Mouse (Mus musculus): ENCODE data around the gene Stat5b. TPM values are rescaled to one million over a fixed set of nuclear protein-coding genes. Genes with fewer than 3 reads are reported as not detected.
A peak's percentile ranks its signal among the peaks of the same experiment; 100 is the strongest.

The Stat5b gene
- total RNA-seq, 4 experiments from 2014 or later = 136 to 186 (median 155) TPM

- DNase-seq (ENCODE audit: low spot score in 2 of 2) = no peak
Observed at GRCm38 (mm10) chr11:100870256-100870967, 19.9 kb upstream of the Stat5b start.

GRCm38 (mm10) chr11:100865618-100866017, 15.1 kb upstream of the Stat5b start:
- DNase-seq (ENCODE audit: low spot score in 2 of 2) = no peak

GRCm38 (mm10) chr11:100863141-100863540, 12.6 kb upstream of the Stat5b start:
- DNase-seq (ENCODE audit: low spot score in 2 of 2) = no peak

GRCm38 (mm10) chr11:100861836-100862235, 11.3 kb upstream of the Stat5b start:
- DNase-seq (ENCODE audit: low spot score in 2 of 2) = no peak

GRCm38 (mm10) chr11:100861335-100861734, 10.8 kb upstream of the Stat5b start:
- no peak for DNase-seq (ENCODE audit: low spot score in 2 of 2)

GRCm38 (mm10) chr11:100860198-100861048, 9.9 kb upstream of the Stat5b start:
- peak; percentile 75 to 85 for DNase-seq (ENCODE audit: low spot score in 2 of 2)

- no peak for DNase-seq (ENCODE audit: low spot score in 2 of 2)
Observed at GRCm38 (mm10) chr11:100859579-100860075, 9.1 kb upstream of the Stat5b start.

- peak; percentile 70 to 78 for DNase-seq (ENCODE audit: low spot score in 2 of 2)
Observed at GRCm38 (mm10) chr11:100858935-100859578, 8.5 kb upstream of the Stat5b start, which contains the start of gene Stat5a. Gene Stat5a (plus strand): TSS chr11:100859351.

GRCm38 (mm10) chr11:100857960-100858359, 7.4 kb upstream of the Stat5b start:
- DNase-seq (ENCODE audit: low spot score in 2 of 2) = no peak

GRCm38 (mm10) chr11:100855178-100855577, 4.7 kb upstream of the Stat5b start:
- DNase-seq (ENCODE audit: low spot score in 2 of 2) = no peak

- DNase-seq (ENCODE audit: low spot score in 2 of 2) = no peak
Observed at GRCm38 (mm10) chr11:100854268-100854667, 3.7 kb upstream of the Stat5b start.

- DNase-seq (ENCODE audit: low spot score in 2 of 2) = no peak
Observed at GRCm38 (mm10) chr11:100853018-100853417, 2.5 kb upstream of the Stat5b start.

GRCm38 (mm10) chr11:100852088-100852487, 1.6 kb upstream of the Stat5b start:
- no peak for DNase-seq (ENCODE audit: low spot score in 2 of 2)

- peak; percentile 53 to 57 for DNase-seq (ENCODE audit: low spot score in 2 of 2)
Observed at GRCm38 (mm10) chr11:100850778-100851528, 429 bp upstream of the Stat5b start.

GRCm38 (mm10) chr11:100849456-100850037, 977 bp downstream of the Stat5b start:
- DNase-seq (ENCODE audit: low spot score in 2 of 2) = no peak

- DNase-seq (ENCODE audit: low spot score in 2 of 2) = no peak
Observed at GRCm38 (mm10) chr11:100848789-100849379, 1.6 kb downstream of the Stat5b start.

GRCm38 (mm10) chr11:100848080-100848479, 2.4 kb downstream of the Stat5b start:
- no peak for DNase-seq (ENCODE audit: low spot score in 2 of 2)

- DNase-seq (ENCODE audit: low spot score in 2 of 2) = no peak
Observed at GRCm38 (mm10) chr11:100847572-100847971, 3.0 kb downstream of the Stat5b start.

GRCm38 (mm10) chr11:100845793-100846192, 4.7 kb downstream of the Stat5b start:
- DNase-seq (ENCODE audit: low spot score in 2 of 2) = no peak

GRCm38 (mm10) chr11:100844121-100844520, 6.4 kb downstream of the Stat5b start:
- DNase-seq (ENCODE audit: low spot score in 2 of 2) = no peak
